ENCODE assay signal across 8 mouse cellular contexts in the genomic region with DNA sequence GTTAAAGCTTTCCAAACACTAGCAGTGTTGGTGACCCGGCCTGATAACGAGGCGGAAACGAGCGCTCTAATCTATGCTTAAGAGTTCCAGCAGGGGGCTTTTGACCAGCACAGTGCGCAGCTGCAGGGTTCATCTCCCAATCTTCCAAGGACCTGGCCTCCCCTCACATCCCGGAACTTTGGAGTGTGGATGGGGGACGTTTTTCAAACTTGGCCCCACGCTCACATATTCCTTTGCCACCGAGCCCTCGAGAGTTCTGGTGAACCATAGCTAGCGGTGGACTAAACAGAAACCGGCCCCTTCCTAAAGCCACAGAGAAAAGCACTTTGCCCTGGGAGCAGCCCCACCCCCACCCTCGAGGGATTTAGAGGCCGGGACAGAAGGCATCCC. TPM values are rescaled to one million over a fixed set of nuclear protein-coding genes. Genes with fewer than 3 reads are reported as not detected.
A peak's percentile ranks its signal among the peaks of the same experiment; 100 is the strongest.
DNase-seq lines count a peak whose midpoint lies in the region; ATAC-seq and TF ChIP-seq lines count a peak whose summit lies in the region.

No protein-coding gene starts in this region.

- TF ChIP-seq CTCF in left cerebral cortex, adult 2 months (IDR thresholded peaks at IDR 0.05): peak; percentile 29

- H3K27ac ChIP-seq in left cerebral cortex, adult 2 months: no peak overlapping the region
- H3K27ac ChIP-seq in heart, embryonic 12.5 days (ENCODE audit: poor library complexity, severe bottlenecking): no peak overlapping the region
- H3K27ac ChIP-seq in macrophage: peak overlapping the region; percentile 49; the same call in 1 of the 2 replicates

- WGBS in heart, embryonic 12.5 days: under 1% methylated on average over 15 of the region's 15 CpGs
- WGBS in macrophage (ENCODE audit: missing documents): 4% methylated on average over 14 of the region's 15 CpGs

- no peaks in the 10 kb centered on the region; the same call in 1 of the 2 replicates for H3K79me2 ChIP-seq in macrophage (ENCODE audit: inconsistent target)

- 0 out of 2 replicates have a peak overlapping the region, but pooled peaks have one; percentile 20 for H3K4me3 ChIP-seq in left cerebral cortex, adult 2 months
- peak overlapping the region; percentile 65 for H3K4me3 ChIP-seq in heart, embryonic 12.5 days
- peak overlapping the region; percentile 86 for H3K4me3 ChIP-seq in macrophage (ENCODE audit: inconsistent target)

- peak overlapping the region; percentile 72 for H3K9ac ChIP-seq in heart, embryonic 12.5 days

- no peak for DNase-seq in left cerebral cortex, adult 2 months (ENCODE audit: extremely low spot score in 1 of 2, low spot score in 2 of 2)
- no peak for DNase-seq in left cerebral cortex, adult 8-10 months (ENCODE audit: low spot score in 2 of 2)
- peak; percentile 88 for DNase-seq in embryo, embryonic 10.5 days (ENCODE audit: low spot score)
- peak; percentile 75 for DNase-seq in kidney, postnatal 10 days
- peak; percentile 69 for DNase-seq in splenic B cell, adult 2 months (ENCODE audit: low read depth, low spot score)
- no peak for DNase-seq in frontal cortex, postnatal 14 days (ENCODE audit: low spot score in 2 of 2)

- H3K27me3 ChIP-seq in heart, embryonic 12.5 days (replicated peaks): peaks cover 49% of the 10 kb centered on the region
- H3K27me3 ChIP-seq in splenic B cell, adult 2 months (ENCODE audit: control insufficient read depth, insufficient read depth, low read length, poor library complexity, severe bottlenecking): no peaks in the 10 kb centered on the region; the same call in 1 of the 2 replicates

- peak; percentile 73 for ATAC-seq in heart, embryonic 12.5 days (ENCODE audit: insufficient number of reproducible peaks, low FRiP score)

- H3K4me2 ChIP-seq in heart, embryonic 12.5 days: peak overlapping the region; percentile 93

- H3K9me3 ChIP-seq in heart, embryonic 12.5 days (replicated peaks): no peaks in the 10 kb centered on the region

- no peaks in the 10 kb centered on the region for H3K36me3 ChIP-seq in heart, embryonic 12.5 days
- no peaks in the 10 kb centered on the region for H3K36me3 ChIP-seq in macrophage (ENCODE audit: inconsistent target)
- no peaks in the 10 kb centered on the region for H3K36me3 ChIP-seq in splenic B cell, adult 2 months (ENCODE audit: control insufficient read depth, insufficient read depth, low read length, poor library complexity, severe bottlenecking)

- intact Hi-C loops in left cerebral cortex, adult 2 months (cut with DNase I): no loop called here

- peaks cover 6% of the 10 kb centered on the region; the same call in 1 of the 2 replicates for H3K4me1 ChIP-seq in heart, embryonic 12.5 days (replicated peaks)

RNA-seq across cellular contexts. Expression of gene Utf1, which starts 6.3 kb away (rescaled TPM):
- total RNA-seq in left cerebral cortex, adult 2 months (2021): not detected
- not detected for total RNA-seq in left cerebral cortex, adult 8-10 months (2022)
- polyA plus RNA-seq in heart, embryonic 12.5 days (2016; fragmentation: Nextera tagmentation; extraction: Ambion mirVana): not detected in 2 replicates
- not detected for total RNA-seq in macrophage (2018; cell fraction: chromatin; rRNA removed)
- total RNA-seq in macrophage (2018; cell fraction: cytosol; rRNA removed): not detected
- total RNA-seq in macrophage (2018; cell fraction: nucleus; rRNA removed): not detected
- not detected in 3 replicates for polyA plus RNA-seq in macrophage (2018)

RNA-seq across cellular contexts. Expression of gene 6430531B16Rik, which starts 28.7 kb away (rescaled TPM):
- total RNA-seq in left cerebral cortex, adult 2 months (2021): 1 to 10 TPM; 1.0 to 2.2 TPM
- total RNA-seq in left cerebral cortex, adult 8-10 months (2022): 1 to 10 TPM; 1.1 to 1.7 (median 1.2) TPM
- 0.27 and 0.33 TPM in 2 replicates for polyA plus RNA-seq in heart, embryonic 12.5 days (2016; fragmentation: Nextera tagmentation; extraction: Ambion mirVana)
- 1 to 10 TPM in 17 of 26 experiments, under 1 TPM in 5, not detected in 4; 0.52 to 9.6 (median 1.7) TPM for total RNA-seq in macrophage (2018; cell fraction: chromatin; rRNA removed)
- under 1 TPM in 17 of 26 experiments, not detected in 9; 0.05 to 0.35 (median 0.20) TPM for total RNA-seq in macrophage (2018; cell fraction: cytosol; rRNA removed)
- total RNA-seq in macrophage (2018; cell fraction: nucleus; rRNA removed): 10 to 100 TPM in 1 of 26 experiments, 1 to 10 TPM in 6, under 1 TPM in 11, not detected in 8; 0.29 to 10.1 (median 0.83) TPM
- polyA plus RNA-seq in macrophage (2018): 0.23 to 0.38 TPM in 2 of 3 replicates, not detected in the other

RNA-seq across cellular contexts. Expression of gene Adam8, which starts 42.5 kb away (rescaled TPM):
- 1 to 10 TPM; 3.1 to 3.9 TPM for total RNA-seq in left cerebral cortex, adult 2 months (2021)
- 1 to 10 TPM; 1.1 to 3.6 (median 1.9) TPM for total RNA-seq in left cerebral cortex, adult 8-10 months (2022)
- 0.61 and 1.0 TPM in 2 replicates for polyA plus RNA-seq in heart, embryonic 12.5 days (2016; fragmentation: Nextera tagmentation; extraction: Ambion mirVana)
- 1,000 to 10,000 TPM in 7 of 26 experiments, 100 to 1,000 TPM in 19; 146 to 1,912 (median 371) TPM for total RNA-seq in macrophage (2018; cell fraction: chromatin; rRNA removed)
- total RNA-seq in macrophage (2018; cell fraction: cytosol; rRNA removed): 100 to 1,000 TPM in 23 of 26 experiments, 10 to 100 TPM in 3; 96.7 to 475 (median 196) TPM
- total RNA-seq in macrophage (2018; cell fraction: nucleus; rRNA removed): 1,000 to 10,000 TPM in 1 of 26 experiments, 100 to 1,000 TPM in 25; 153 to 2,204 (median 378) TPM
- 169 to 1,404 TPM (median 407 TPM) in 3 replicates for polyA plus RNA-seq in macrophage (2018)

RNA-seq across cellular contexts. Expression of gene Kndc1, which starts 55.4 kb away (rescaled TPM):
- total RNA-seq in left cerebral cortex, adult 2 months (2021): 10 to 100 TPM; 77.7 to 80.4 TPM
- 10 to 100 TPM; 77.0 to 82.3 (median 80.2) TPM for total RNA-seq in left cerebral cortex, adult 8-10 months (2022)
- 0.06 TPM in 1 of 2 replicates, not detected in the other for polyA plus RNA-seq in heart, embryonic 12.5 days (2016; fragmentation: Nextera tagmentation; extraction: Ambion mirVana)
- not detected for total RNA-seq in macrophage (2018; cell fraction: chromatin; rRNA removed)
- under 1 TPM in 1 of 26 experiments, not detected in 25; 0.03 TPM for total RNA-seq in macrophage (2018; cell fraction: cytosol; rRNA removed)
- not detected for total RNA-seq in macrophage (2018; cell fraction: nucleus; rRNA removed)
- not detected in 3 replicates for polyA plus RNA-seq in macrophage (2018)

Comparison
In these comparisons a context has a peak if more than half of its experiments do, and no peak if none do; other contexts are left out.
1. DNase-seq: peak in embryo, embryonic 10.5 days (single experiment), kidney, postnatal 10 days (single experiment) and splenic B cell, adult 2 months (single experiment); none in left cerebral cortex, adult 2 months (0 of 2), left cerebral cortex, adult 8-10 months (0 of 2) and frontal cortex, postnatal 14 days (0 of 2).
2. H3K4me3 ChIP-seq: peak in every context shown above with its lines; median percentile 86 in macrophage; 65 in heart, embryonic 12.5 days; 20 in left cerebral cortex, adult 2 months.